Mouse (Mus musculus) heart, embryonic 15.5 days (tissue): ENCODE results near the gene Serpina3g. TPM values are rescaled to one million over a fixed set of nuclear protein-coding genes. Genes with fewer than 3 reads are reported as not detected.

ENCODE experiments used
- ATAC-seq: fragments of 200-750 bp; cut with Nextera tagmentation; replicated peaks from 2 replicates; pipeline ENCODE4 v1.8.0; 2017; ENCODE audit warnings: low read depth, moderate TSS enrichment; ENCODE audit not compliant: insufficient number of reproducible peaks, insufficient read depth, low FRiP score
- H3K27ac ChIP-seq: fragments of 300-500 bp; sonication (generic); 2 replicates; pipeline ENCODE4 v1.5.1; 2015; ENCODE audit warnings: mild to moderate bottlenecking, inconsistent platforms
- H3K27me3 ChIP-seq: fragments of 300-500 bp; sonication (generic); 2 replicates; pipeline ENCODE4 v1.6.1; 2015; ENCODE audit warnings: inconsistent platforms
- H3K36me3 ChIP-seq: fragments of 300-500 bp; sonication (generic); 2 replicates; pipeline ENCODE4 v1.6.1; 2015; ENCODE audit warnings: mild to moderate bottlenecking, inconsistent platforms
- H3K4me1 ChIP-seq: fragments of 300-500 bp; sonication (generic); replicated peaks from 2 replicates; pipeline ENCODE4 v1.6.1; 2015; ENCODE audit warnings: inconsistent platforms
- H3K4me2 ChIP-seq: fragments of 300-500 bp; sonication (generic); 2 replicates; pipeline ENCODE4 v1.6.1; 2015; ENCODE audit warnings: inconsistent platforms, mild to moderate bottlenecking, moderate library complexity
- H3K4me3 ChIP-seq: fragments of 300-500 bp; sonication (generic); 2 replicates; pipeline ENCODE4 v1.5.1; 2015; ENCODE audit warnings: mild to moderate bottlenecking, inconsistent platforms
- H3K9ac ChIP-seq: fragments of 300-500 bp; sonication (generic); 2 replicates; pipeline ENCODE4 v1.6.1; 2015; ENCODE audit warnings: mild to moderate bottlenecking, inconsistent platforms
- H3K9me3 ChIP-seq: fragments of 300-500 bp; sonication (generic); replicated peaks from 2 replicates; pipeline ENCODE4 v1.6.1; 2016; ENCODE audit warnings: inconsistent platforms
- WGBS: fragments of 180-500 bp; shearing (Covaris S2); methylation state at CpG from one replicate; pipeline ENCODE4 v1.1.7; 2015; ENCODE audit warnings: mixed read lengths; 5-methylcytosine and 5-hydroxymethylcytosine counted together
- polyA plus RNA-seq: library from polyadenylated mRNA; unstranded; fragments of >200 nt; fragmentation: Nextera tagmentation; extraction: Ambion mirVana; gene quantifications from 2 replicates; pipeline ENCODE4 v1.2.1, GENCODE M21; 2015

Gene Serpina3g
- polyA plus RNA-seq = 2.9 and 11.3 TPM in 2 replicates

DNA sequence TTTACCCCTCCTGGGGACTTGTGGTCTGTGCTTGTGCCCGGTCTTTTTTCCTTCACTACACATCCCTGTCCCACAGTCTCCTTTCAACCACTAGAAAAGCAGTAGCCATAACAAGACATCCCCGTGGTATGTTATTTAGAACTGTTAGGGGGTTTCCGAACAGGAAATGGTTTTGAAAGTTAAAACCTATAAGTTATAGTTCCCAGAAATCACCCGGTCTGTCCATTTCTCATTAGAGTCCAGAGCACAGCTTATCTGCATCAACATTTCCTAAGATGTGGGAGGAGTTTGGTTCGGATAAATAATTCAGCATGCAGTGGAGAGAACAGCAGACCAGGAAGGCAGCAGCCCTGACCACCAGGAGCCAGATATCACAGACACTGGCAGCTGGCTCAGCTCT, at the start of gene Serpina3g:
Gene Serpina3g, plus strand, starts transcription at position 331 of the 400 bp plus-strand sequence.
- H3K4me3 ChIP-seq = no peak within 1 kb of the TSS
- no peak within 1 kb of the TSS for H3K27ac ChIP-seq
- H3K4me1 ChIP-seq = no peaks in the 10 kb centered on the region
- H3K36me3 ChIP-seq = no peaks in the 10 kb centered on the region
- no peak within 1 kb of the TSS for H3K9ac ChIP-seq
- ATAC-seq = no peak
- no peaks in the 10 kb centered on the region for H3K9me3 ChIP-seq
- H3K4me2 ChIP-seq = no peak within 1 kb of the TSS
- H3K27me3 ChIP-seq = no peaks in the 10 kb centered on the region
- 40% methylated on average over 5 of the region's 5 CpGs for WGBS

- no peak overlapping the region for H3K4me2 ChIP-seq
- no peaks in the 10 kb centered on the region for H3K27me3 ChIP-seq
- H3K4me3 ChIP-seq = no peak overlapping the region
- H3K27ac ChIP-seq = no peak overlapping the region
- ATAC-seq = no peak
- no peaks in the 10 kb centered on the region for H3K36me3 ChIP-seq
- H3K9ac ChIP-seq = no peak overlapping the region
- no peaks in the 10 kb centered on the region for H3K9me3 ChIP-seq
- H3K4me1 ChIP-seq = no peaks in the 10 kb centered on the region
- 66% methylated on average over 2 of the region's 2 CpGs for WGBS
Measured at GRCm38 (mm10) chr12:104189246-104189645, 46.8 kb upstream of the Serpina3g start.

- no peak for ATAC-seq
- Histone ChIP-seq H3K36me3 (no peaks in the 10 kb centered on the region), H3K4me2 (no peak overlapping the region), H3K9ac (no peak overlapping the region), H3K4me3 (no peak overlapping the region), H3K27ac (no peak overlapping the region), H3K4me1 (no peaks in the 10 kb centered on the region), H3K27me3 (peaks cover 3% of the 10 kb centered on the region; the same call in 1 of the 2 replicates), H3K9me3 (no peaks in the 10 kb centered on the region)
Measured at GRCm38 (mm10) chr12:104190852-104191251, 45.2 kb upstream of the Serpina3g start.

- no peaks in the 10 kb centered on the region for H3K36me3 ChIP-seq
- no peaks in the 10 kb centered on the region for H3K27me3 ChIP-seq
- ATAC-seq = no peak
- no peaks in the 10 kb centered on the region for H3K4me1 ChIP-seq
- no peak overlapping the region for H3K9ac ChIP-seq
- H3K4me2 ChIP-seq = no peak overlapping the region
- no peaks in the 10 kb centered on the region for H3K9me3 ChIP-seq
- H3K27ac ChIP-seq = no peak overlapping the region
- no peak overlapping the region for H3K4me3 ChIP-seq
- WGBS = 73% methylated on average over 4 of the region's 4 CpGs
Measured at GRCm38 (mm10) chr12:104209149-104209548, 26.9 kb upstream of the Serpina3g start.

GRCm38 (mm10) chr12:104209802-104210201, 26.2 kb upstream of the Serpina3g start:
- H3K9ac ChIP-seq = no peak overlapping the region
- no peaks in the 10 kb centered on the region for H3K4me1 ChIP-seq
- H3K27ac ChIP-seq = no peak overlapping the region
- no peaks in the 10 kb centered on the region for H3K36me3 ChIP-seq
- ATAC-seq = no peak
- H3K27me3 ChIP-seq = no peaks in the 10 kb centered on the region
- WGBS = 90% methylated on average over 2 of the region's 2 CpGs
- H3K4me3 ChIP-seq = no peak overlapping the region
- H3K9me3 ChIP-seq = no peaks in the 10 kb centered on the region
- no peak overlapping the region for H3K4me2 ChIP-seq

GRCm38 (mm10) chr12:104213689-104214444, 22.2 kb upstream of the Serpina3g start:
- no peak for ATAC-seq
- H3K36me3 ChIP-seq = no peaks in the 10 kb centered on the region
- no peaks in the 10 kb centered on the region for H3K9me3 ChIP-seq
- 57% methylated on average over 2 of the region's 2 CpGs for WGBS
- H3K4me2 ChIP-seq = no peak overlapping the region
- H3K27ac ChIP-seq = no peak overlapping the region
- H3K4me1 ChIP-seq = no peaks in the 10 kb centered on the region
- H3K9ac ChIP-seq = no peak overlapping the region
- H3K4me3 ChIP-seq = no peak overlapping the region
- no peaks in the 10 kb centered on the region for H3K27me3 ChIP-seq

- H3K36me3 ChIP-seq = no peaks in the 10 kb centered on the region
- no peak within 1 kb of the TSS for H3K4me3 ChIP-seq
Measured at GRCm38 (mm10) chr12:104214445-104214753, 21.6 kb upstream of the Serpina3g start, which contains the start of gene Serpina3f. Gene Serpina3f (plus strand): TSS chr12:104214544.

DNA sequence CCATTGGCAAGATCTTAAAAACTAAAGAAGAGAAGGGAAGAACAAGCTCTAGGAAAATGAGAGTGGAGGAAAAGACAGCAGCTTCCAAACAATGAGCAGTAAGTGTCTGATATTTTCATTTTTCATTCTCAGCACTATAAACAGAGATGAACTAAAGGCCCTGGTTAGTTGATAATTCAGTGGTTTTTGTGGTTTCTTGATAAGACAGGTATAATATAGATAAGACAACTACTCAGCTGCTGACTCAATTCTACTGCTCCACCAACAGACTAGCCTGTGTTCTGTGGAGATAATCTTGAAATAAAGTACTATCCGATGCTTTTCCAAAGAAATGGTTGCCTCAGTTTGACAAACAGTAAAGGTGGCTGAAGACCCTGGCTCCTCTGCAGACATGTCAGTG, 20.8 kb upstream of the Serpina3g start:
- no peak overlapping the region for H3K4me3 ChIP-seq
- no peaks in the 10 kb centered on the region for H3K4me1 ChIP-seq
- no peaks in the 10 kb centered on the region for H3K9me3 ChIP-seq
- H3K27ac ChIP-seq = no peak overlapping the region
- no peak for ATAC-seq
- WGBS = 82% methylated on average over 1 of the region's 1 CpGs
- no peaks in the 10 kb centered on the region for H3K27me3 ChIP-seq
- no peaks in the 10 kb centered on the region for H3K36me3 ChIP-seq
- no peak overlapping the region for H3K9ac ChIP-seq
- no peak overlapping the region for H3K4me2 ChIP-seq

More at GRCm38 (mm10) chr12:104214445-104214753, 21.6 kb upstream of the Serpina3g start, which contains the start of gene Serpina3f:
- 68% methylated on average over 1 of the region's 1 CpGs for WGBS
- ATAC-seq = no peak
- Histone ChIP-seq H3K4me1 (no peaks in the 10 kb centered on the region), H3K9me3 (no peaks in the 10 kb centered on the region), H3K27ac (no peak within 1 kb of the TSS), H3K27me3 (no peaks in the 10 kb centered on the region), H3K4me2 (no peak within 1 kb of the TSS), H3K9ac (no peak within 1 kb of the TSS)

GRCm38 (mm10) chr12:104221616-104222015, 14.4 kb upstream of the Serpina3g start:
- H3K4me3 ChIP-seq = no peak overlapping the region
- no peaks in the 10 kb centered on the region for H3K4me1 ChIP-seq
- WGBS = 79% methylated on average over 1 of the region's 1 CpGs
- no peaks in the 10 kb centered on the region for H3K9me3 ChIP-seq
- H3K36me3 ChIP-seq = no peaks in the 10 kb centered on the region
- no peak overlapping the region for H3K27ac ChIP-seq
- ATAC-seq = no peak
- no peak overlapping the region for H3K9ac ChIP-seq
- H3K27me3 ChIP-seq = no peaks in the 10 kb centered on the region
- H3K4me2 ChIP-seq = no peak overlapping the region

GRCm38 (mm10) chr12:104223690-104224089, 12.4 kb upstream of the Serpina3g start:
- ATAC-seq = no peak
- WGBS = 29% methylated on average over 1 of the region's 1 CpGs
- H3K27me3 ChIP-seq = no peaks in the 10 kb centered on the region

DNA sequence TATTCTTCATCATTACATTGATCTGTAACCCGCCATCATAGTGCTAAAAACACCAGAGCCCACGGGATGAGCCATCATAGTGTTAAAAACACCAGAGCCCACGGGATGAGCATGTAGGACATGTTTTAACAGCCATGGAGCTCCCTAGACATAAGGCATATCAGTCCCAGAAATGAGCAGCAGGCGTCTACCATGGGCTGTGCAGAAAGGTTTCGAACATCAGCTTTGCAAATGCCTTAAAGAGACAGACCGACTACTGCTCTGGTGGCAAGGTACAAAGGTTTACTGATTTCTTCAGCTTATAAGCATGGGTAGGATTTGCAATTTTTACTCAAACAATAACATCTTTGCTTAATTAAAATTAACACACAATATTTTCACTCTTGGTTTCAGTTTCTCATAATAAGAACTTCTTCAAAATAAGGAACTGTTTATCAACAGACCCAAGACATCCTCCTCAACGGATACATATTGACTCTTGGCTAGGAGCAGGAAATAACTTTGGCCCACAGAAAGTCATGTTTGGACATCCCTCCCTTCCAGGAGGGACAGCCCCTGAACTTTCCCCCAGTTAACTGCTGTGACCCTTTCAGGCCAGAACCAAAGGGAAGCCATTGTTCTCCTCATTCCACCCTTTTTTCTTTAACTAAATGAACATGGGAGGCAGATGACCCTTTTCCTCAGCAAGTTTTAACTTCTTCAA, 11.3 kb upstream of the Serpina3g start:
- H3K27ac ChIP-seq = no peak overlapping the region
- 57% methylated on average over 7 of the region's 7 CpGs for WGBS
- H3K27me3 ChIP-seq = no peaks in the 10 kb centered on the region
- no peak overlapping the region for H3K4me2 ChIP-seq
- no peaks in the 10 kb centered on the region for H3K36me3 ChIP-seq
- no peak for ATAC-seq
- no peak overlapping the region for H3K4me3 ChIP-seq
- no peak overlapping the region for H3K9ac ChIP-seq
- H3K4me1 ChIP-seq = no peaks in the 10 kb centered on the region
- no peaks in the 10 kb centered on the region for H3K9me3 ChIP-seq

More at GRCm38 (mm10) chr12:104223690-104224089, 12.4 kb upstream of the Serpina3g start:
- Histone ChIP-seq H3K36me3 (no peaks in the 10 kb centered on the region), H3K4me1 (no peaks in the 10 kb centered on the region), H3K4me2 (no peak overlapping the region), H3K27ac (no peak overlapping the region), H3K9ac (no peak overlapping the region), H3K9me3 (no peaks in the 10 kb centered on the region), H3K4me3 (no peak overlapping the region)
